Mouse (Mus musculus) limb, embryonic 10.5 days (tissue): Measurements from ENCODE around the gene Gm45521. TPM values are rescaled to one million over a fixed set of nuclear protein-coding genes. Genes with fewer than 3 reads are reported as not detected.

Experiments
- DNase-seq: peaks from one replicate; pipeline ENCODE4 v3.0.0-alpha.2; 2017; ENCODE audit warnings: low spot score
- H3K27ac ChIP-seq: fragments of 300-500 bp; sonication (generic); 2 replicates; pipeline ENCODE4 v1.5.1; 2016; ENCODE audit warnings: mild to moderate bottlenecking
- H3K27me3 ChIP-seq: fragments of 300-500 bp; sonication (generic); 2 replicates; pipeline ENCODE4 v1.6.1; 2016; ENCODE audit warnings: low read depth, mild to moderate bottlenecking; ENCODE audit not compliant: poor library complexity, severe bottlenecking
- H3K36me3 ChIP-seq: fragments of 300-500 bp; sonication (generic); 2 replicates; pipeline ENCODE4 v1.6.1; 2016; ENCODE audit warnings: mild to moderate bottlenecking, moderate library complexity
- H3K4me1 ChIP-seq: fragments of 300-500 bp; sonication (generic); 2 replicates; pipeline ENCODE4 v1.6.1; 2016
- H3K4me3 ChIP-seq: fragments of 300-500 bp; sonication (generic); 2 replicates; pipeline ENCODE4 v1.5.1; 2016; ENCODE audit warnings: mild to moderate bottlenecking, moderate library complexity
- H3K9me3 ChIP-seq: fragments of 300-500 bp; sonication (generic); replicated peaks from 2 replicates; pipeline ENCODE4 v1.6.1; 2016; ENCODE audit warnings: mild to moderate bottlenecking
- WGBS: fragments of 180-500 bp; shearing (Covaris S2); methylation state at CpG from one replicate; pipeline ENCODE4 v1.1.7; 2016; 5-methylcytosine and 5-hydroxymethylcytosine counted together
- polyA plus RNA-seq: library from polyadenylated mRNA; unstranded; fragments of >200 nt; fragmentation: Nextera tagmentation; extraction: Ambion mirVana; gene quantifications from 2 replicates; pipeline ENCODE4 v1.2.1, GENCODE M21; 2016

The Gm45521 gene
- polyA plus RNA-seq, 1 experiment from 2014 or later: not detected

DNA sequence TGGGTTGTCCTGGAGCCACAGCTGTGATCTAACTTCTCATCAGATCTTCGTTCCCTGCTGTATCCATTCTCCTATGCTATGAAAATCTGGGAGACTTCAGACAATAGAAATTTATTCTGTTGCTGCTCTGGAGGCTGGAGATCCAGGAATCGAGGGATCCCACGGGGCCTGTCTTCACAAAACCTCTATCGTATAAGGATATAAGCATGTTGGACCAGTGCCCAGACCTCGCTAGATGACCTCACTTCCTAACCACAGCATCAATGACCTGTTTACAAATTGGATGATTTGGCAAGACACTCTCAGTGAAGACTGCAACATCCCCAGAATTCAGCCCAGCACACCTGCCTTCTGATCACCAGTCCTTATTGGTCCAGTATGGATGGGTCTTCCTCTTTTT, 4.6 kb downstream of the Gm45521 start:
- Histone ChIP-seq H3K36me3 (no peaks in the 10 kb centered on the region), H3K27me3 (no peaks in the 10 kb centered on the region), H3K27ac (no peak overlapping the region), H3K4me3 (no peak overlapping the region), H3K9me3 (no peaks in the 10 kb centered on the region), H3K4me1 (peaks cover 12% of the 10 kb centered on the region)
- no peak for DNase-seq
- WGBS: 90% methylated on average over 5 of the region's 5 CpGs

DNA sequence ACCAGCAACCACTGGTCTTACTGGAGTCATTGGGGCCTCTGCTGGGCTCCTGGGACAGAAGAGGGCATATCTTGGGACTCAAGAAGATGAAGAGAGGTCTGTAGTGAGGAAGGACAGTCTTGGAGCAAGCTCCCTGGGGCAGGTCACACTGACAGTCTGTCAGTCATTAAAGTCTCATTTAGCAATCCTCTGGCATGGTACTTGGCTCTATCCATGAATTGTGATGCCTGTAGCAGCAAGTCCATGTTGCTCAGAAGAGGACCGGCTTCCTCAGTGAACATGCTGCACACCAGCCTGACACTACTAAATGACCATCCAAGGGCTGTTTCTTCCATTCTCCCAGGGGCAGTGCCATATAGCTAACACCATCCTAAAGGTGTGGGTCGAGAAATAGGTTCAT, 5.5 kb downstream of the Gm45521 start:
- peaks cover 4% of the 10 kb centered on the region; the same call in 1 of the 2 replicates for H3K4me1 ChIP-seq
- no peaks in the 10 kb centered on the region for H3K9me3 ChIP-seq
- H3K27ac ChIP-seq: no peak overlapping the region
- H3K4me3 ChIP-seq: no peak overlapping the region
- H3K27me3 ChIP-seq: no peaks in the 10 kb centered on the region
- 81% methylated on average over 2 of the region's 2 CpGs for WGBS
- no peaks in the 10 kb centered on the region for H3K36me3 ChIP-seq
- no peak for DNase-seq

DNA sequence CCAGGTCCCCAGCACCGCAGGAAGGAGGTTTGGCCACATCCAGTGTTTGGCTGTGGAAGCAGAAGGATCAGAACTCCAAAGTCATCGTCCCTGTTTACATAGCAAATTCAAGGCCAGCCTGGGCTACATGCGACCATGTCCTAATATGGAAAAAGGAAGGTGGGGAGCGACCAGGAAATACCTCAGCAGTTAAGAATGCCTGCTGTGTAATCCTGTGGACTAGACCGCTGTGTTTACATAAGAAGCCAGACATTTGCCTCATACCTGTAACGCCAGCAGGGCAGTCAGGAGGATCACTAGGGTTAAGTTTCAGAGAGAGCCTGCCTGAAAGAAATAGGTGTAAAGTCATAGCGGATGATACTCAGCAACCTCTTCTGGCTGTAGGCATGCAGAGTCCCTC, 6.1 kb downstream of the Gm45521 start:
- WGBS: 69% methylated on average over 7 of the region's 7 CpGs

DNA sequence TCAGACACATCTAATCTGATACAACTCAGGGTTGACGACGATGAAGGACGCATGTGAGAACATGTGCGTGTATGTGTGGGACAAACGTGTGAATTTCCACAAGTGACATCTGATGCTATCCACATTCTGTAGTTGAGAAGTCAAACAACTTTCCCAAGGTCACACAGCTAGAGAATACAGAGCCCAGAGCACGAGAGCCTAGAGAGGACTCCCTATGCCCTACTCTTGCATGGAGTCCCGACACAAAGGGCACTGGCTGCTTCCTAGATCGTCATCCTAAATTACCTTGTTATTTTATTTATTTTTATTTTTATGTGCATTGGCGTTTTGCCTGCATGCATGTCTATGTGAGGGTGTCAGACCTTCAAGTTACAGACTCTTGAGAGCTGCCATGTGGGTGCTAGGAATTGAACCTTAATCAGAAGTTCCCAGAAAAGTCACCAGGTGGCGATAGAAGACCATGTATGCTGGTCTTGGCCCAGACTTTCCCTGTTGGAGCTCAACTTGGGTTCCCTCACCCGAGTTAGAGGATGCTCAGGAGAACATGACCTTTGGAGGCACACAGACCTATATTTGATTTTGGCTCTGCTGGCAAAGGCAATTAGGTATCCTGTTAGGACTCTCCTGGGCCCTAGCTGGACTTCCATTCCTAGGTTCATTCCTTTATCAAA, 7.3 kb downstream of the Gm45521 start:
- Histone ChIP-seq H3K9me3 (no peaks in the 10 kb centered on the region), H3K27ac (no peak overlapping the region), H3K36me3 (no peaks in the 10 kb centered on the region), H3K4me3 (no peak overlapping the region), H3K27me3 (no peaks in the 10 kb centered on the region), H3K4me1 (peaks cover 4% of the 10 kb centered on the region; the same call in 1 of the 2 replicates)
- DNase-seq: peak; percentile 73
- WGBS: 54% methylated on average over 11 of the region's 11 CpGs

More for the DNA sequence above, 6.1 kb downstream of the Gm45521 start:
- H3K4me3 ChIP-seq: no peak overlapping the region
- H3K27ac ChIP-seq: no peak overlapping the region; the same call in 1 of the 2 replicates
- no peaks in the 10 kb centered on the region for H3K36me3 ChIP-seq
- no peak for DNase-seq
- H3K4me1 ChIP-seq: peaks cover 4% of the 10 kb centered on the region; the same call in 1 of the 2 replicates
- H3K27me3 ChIP-seq: no peaks in the 10 kb centered on the region
- H3K9me3 ChIP-seq: no peaks in the 10 kb centered on the region

DNA sequence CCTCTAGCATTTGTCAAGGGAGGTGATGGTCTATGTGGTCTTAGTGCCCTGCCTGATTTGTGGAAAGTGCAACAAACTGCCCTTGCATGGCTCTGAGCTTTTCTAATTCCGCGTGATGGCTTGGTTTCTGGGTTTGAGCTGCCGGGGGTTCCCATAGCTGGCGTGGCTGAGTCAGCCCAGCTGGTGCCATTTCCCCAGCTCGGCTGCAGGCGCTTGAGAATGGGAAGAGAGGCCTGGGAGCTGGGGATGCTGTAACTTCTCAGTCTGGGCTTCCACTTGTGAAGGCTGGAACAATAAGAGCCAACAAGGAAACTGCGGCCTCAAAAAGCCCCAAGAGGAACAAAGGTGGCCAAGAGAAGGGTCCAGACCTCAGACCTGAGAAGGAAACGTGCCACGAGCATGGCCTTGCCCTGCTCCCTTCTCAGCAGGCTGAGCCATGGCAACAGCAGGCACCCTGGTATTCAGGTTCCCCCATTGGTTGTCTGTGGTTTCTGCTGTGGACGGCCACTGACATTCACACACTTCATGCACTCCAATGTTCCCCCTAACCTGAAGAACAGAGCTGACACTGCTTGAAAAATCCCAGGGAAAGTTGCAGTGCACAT, 14.9 kb downstream of the Gm45521 start:
- H3K9me3 ChIP-seq: no peaks in the 10 kb centered on the region
- H3K36me3 ChIP-seq: no peaks in the 10 kb centered on the region
- 76% methylated on average over 10 of the region's 10 CpGs for WGBS
- H3K27me3 ChIP-seq: no peaks in the 10 kb centered on the region
- H3K27ac ChIP-seq: no peak overlapping the region
- peaks cover 3% of the 10 kb centered on the region; the same call in 1 of the 2 replicates for H3K4me1 ChIP-seq
- DNase-seq: no peak
- no peak overlapping the region for H3K4me3 ChIP-seq

DNA sequence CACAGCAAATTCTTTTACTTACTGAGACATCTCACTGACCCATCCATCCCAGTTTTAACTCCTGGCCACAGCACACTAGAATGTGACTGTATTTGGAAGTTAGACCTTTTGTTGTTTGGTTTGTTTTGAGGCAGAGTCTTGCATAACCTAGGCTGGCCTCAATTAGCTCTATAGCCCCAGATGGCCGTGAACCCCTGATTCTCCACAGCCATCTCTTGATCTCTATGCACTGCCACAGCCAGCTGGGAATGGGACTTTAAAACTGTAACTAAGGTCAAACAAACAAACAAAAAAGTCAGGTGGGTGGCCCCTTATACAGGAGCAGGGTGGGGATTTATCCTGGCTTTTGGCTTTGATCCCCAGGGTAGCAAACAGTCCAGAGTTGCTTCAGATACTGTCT, 17.6 kb downstream of the Gm45521 start:
- Histone ChIP-seq H3K9me3 (no peaks in the 10 kb centered on the region), H3K27me3 (no peaks in the 10 kb centered on the region), H3K4me3 (no peak overlapping the region), H3K27ac (no peak overlapping the region), H3K36me3 (no peaks in the 10 kb centered on the region), H3K4me1 (peaks cover 3% of the 10 kb centered on the region; the same call in 1 of the 2 replicates)
- 93% methylated on average over 1 of the region's 1 CpGs for WGBS
- DNase-seq: no peak

DNA sequence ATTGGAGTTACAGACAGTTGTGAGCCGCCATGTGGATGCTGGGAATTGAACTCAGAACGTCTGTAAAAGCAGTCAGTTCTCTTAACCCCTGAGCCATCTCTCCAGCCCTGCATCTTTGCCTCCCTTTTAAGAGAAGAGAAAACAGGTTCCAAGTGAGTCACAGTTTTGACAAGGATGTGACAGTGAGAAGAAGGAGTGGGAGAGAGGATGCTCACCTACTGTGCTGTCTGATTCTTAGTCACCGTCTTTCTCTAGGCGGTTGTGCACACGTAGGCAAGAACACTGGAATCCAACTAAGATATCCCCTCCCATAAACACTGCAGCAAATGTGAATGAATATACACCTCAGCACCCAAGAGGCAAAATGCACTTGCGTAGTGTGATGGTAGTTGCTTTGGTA, 18.1 kb downstream of the Gm45521 start:
- H3K27ac ChIP-seq: no peak overlapping the region
- H3K36me3 ChIP-seq: no peaks in the 10 kb centered on the region
- peaks cover 3% of the 10 kb centered on the region; the same call in 1 of the 2 replicates for H3K4me1 ChIP-seq
- no peaks in the 10 kb centered on the region for H3K27me3 ChIP-seq
- no peak for DNase-seq
- H3K9me3 ChIP-seq: no peaks in the 10 kb centered on the region
- 88% methylated on average over 6 of the region's 6 CpGs for WGBS
- no peak overlapping the region for H3K4me3 ChIP-seq

DNA sequence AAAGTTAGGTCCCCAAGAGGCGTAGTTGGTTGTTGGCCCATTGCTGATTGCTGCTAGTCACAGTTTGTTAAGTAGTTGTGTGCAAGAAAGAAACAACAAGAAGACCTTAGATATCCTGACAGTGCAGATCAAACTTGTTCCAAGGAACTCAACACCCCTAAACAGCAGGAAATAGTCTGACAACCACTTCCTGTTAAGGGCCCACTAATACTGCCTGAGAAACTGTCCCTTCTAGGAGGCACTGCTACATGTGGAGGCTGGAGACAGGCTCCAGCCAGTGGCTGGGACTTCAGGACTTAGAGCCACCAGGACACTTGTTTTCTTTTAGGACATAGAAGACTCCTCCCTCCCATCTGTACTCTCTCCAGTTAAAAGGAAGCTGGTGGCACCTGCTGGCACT, 20.4 kb downstream of the Gm45521 start:
- no peaks in the 10 kb centered on the region for H3K4me1 ChIP-seq
- H3K4me3 ChIP-seq: no peak overlapping the region
- no peaks in the 10 kb centered on the region for H3K9me3 ChIP-seq
- H3K27me3 ChIP-seq: no peaks in the 10 kb centered on the region
- 97% methylated on average over 1 of the region's 1 CpGs for WGBS
- H3K36me3 ChIP-seq: no peaks in the 10 kb centered on the region
- no peak for DNase-seq
- H3K27ac ChIP-seq: no peak overlapping the region

DNA sequence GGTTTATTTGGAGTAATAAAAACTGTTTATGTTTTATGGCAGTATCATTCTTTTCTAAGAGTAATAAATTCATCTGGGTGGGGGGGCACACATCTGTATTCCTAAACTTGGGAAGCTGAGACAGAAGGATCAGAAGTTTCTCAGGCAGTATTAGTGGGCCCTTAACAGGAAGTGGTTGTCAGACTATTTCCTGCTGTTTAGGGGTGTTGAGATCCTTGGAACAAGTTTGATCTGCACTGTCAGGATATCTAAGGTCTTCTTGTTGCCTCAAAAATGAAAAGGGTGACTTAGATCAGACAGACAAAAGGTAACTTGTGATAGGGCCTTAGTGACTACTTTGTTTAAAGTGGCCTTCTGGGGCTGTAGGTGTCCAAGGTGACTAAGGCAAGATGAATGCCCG, 21.1 kb downstream of the Gm45521 start:
- Histone ChIP-seq H3K4me3 (no peak overlapping the region), H3K9me3 (no peaks in the 10 kb centered on the region), H3K36me3 (no peaks in the 10 kb centered on the region), H3K4me1 (no peaks in the 10 kb centered on the region), H3K27ac (no peak overlapping the region), H3K27me3 (no peaks in the 10 kb centered on the region)
- DNase-seq: no peak
- WGBS: 97% methylated on average over 1 of the region's 1 CpGs

DNA sequence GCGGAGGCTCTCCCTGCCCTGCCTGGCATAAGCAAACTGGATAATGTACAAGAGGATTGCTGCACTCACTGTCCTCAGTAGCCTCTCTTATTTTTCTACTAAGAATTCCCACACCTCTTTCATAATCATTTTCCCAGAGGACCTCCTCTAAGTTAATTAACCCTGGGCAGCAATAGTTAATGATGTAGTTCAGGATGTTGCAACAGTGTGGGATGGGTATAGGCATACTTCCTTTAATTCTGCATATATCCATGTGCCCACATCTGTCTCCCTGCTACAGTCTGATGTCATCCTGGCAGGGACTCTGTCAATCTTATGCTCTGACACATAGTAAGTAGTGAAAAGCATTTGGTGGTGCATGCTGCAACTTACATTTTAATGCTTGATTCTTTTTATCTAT, 24.1 kb downstream of the Gm45521 start:
- Histone ChIP-seq H3K4me3 (no peak overlapping the region), H3K27me3 (no peaks in the 10 kb centered on the region), H3K4me1 (no peaks in the 10 kb centered on the region), H3K9me3 (no peaks in the 10 kb centered on the region), H3K36me3 (no peaks in the 10 kb centered on the region), H3K27ac (no peak overlapping the region)
- no peak for DNase-seq
- WGBS: 94% methylated on average over 1 of the region's 1 CpGs

DNA sequence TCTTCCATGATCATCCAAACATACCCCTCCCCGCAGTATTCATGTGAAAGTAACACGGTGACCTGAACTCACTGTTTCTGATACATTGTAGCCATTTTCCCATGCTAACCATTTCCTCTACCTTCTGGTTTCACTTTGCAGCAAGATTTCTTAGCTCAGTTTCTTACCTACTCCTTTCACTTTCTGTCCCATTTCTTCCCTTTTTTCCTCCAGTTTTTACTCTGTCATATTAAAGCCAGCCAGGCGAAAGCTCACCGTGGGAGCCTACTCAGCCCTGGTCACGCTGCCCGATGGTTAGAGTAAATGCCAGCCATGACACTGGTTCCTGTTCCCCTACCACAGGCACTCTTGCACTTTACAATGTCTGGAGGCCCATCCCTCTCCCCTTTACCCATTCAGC, 29.8 kb downstream of the Gm45521 start:
- Histone ChIP-seq H3K27me3 (no peaks in the 10 kb centered on the region), H3K4me1 (no peaks in the 10 kb centered on the region), H3K36me3 (no peaks in the 10 kb centered on the region), H3K4me3 (no peak overlapping the region), H3K9me3 (no peaks in the 10 kb centered on the region), H3K27ac (no peak overlapping the region)
- no peak for DNase-seq
- WGBS: 92% methylated on average over 6 of the region's 6 CpGs

DNA sequence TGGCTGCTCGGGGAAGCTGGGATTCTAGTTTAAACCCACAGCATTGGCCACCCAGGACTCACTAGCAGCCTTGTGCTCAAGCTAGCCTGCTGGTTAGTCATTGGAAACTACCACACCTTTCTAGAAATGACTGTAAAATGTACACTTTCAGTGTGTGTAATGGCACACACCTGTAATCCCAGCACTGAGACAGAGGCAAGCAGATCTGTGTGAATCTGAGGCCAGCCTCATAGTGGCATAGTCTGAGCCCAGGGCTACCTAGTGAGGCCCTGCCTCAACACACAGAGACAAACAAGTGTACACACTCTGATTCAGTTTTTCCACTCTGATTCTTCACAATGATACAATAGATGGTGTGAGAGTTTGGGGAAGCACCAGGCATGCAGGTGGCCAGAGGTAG, 32.3 kb downstream of the Gm45521 start:
- H3K27ac ChIP-seq: no peak overlapping the region
- H3K36me3 ChIP-seq: no peaks in the 10 kb centered on the region
- no peaks in the 10 kb centered on the region for H3K9me3 ChIP-seq
- 68% methylated on average over 1 of the region's 1 CpGs for WGBS
- H3K4me1 ChIP-seq: no peaks in the 10 kb centered on the region
- H3K27me3 ChIP-seq: 0 out of 2 replicates have a peak, but pooled peaks cover 5% of the 10 kb centered on the region
- no peak overlapping the region for H3K4me3 ChIP-seq
- no peak for DNase-seq

DNA sequence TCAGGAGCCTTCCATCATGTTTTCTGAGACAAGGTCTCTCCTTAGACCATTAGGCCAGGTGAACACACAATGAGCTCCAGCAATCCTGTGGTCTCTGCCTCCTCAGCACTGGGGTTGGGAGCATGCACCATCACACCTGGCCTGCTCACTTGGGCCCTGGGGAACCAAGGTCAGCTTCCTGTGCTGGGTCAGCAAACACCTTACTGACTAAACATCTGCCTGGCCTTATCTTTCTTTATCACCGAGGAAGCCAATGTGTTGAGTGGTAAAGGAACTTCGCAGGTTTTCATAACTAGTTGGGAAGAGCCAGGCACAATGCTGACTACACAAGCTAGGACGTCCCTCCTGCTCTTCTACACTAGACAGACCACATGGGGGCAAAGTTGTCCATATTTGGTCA, 32.9 kb downstream of the Gm45521 start:
- 0 out of 2 replicates have a peak, but pooled peaks cover 5% of the 10 kb centered on the region for H3K27me3 ChIP-seq
- H3K27ac ChIP-seq: no peak overlapping the region
- H3K4me3 ChIP-seq: no peak overlapping the region
- H3K9me3 ChIP-seq: no peaks in the 10 kb centered on the region
- no peaks in the 10 kb centered on the region for H3K4me1 ChIP-seq
- no peak for DNase-seq
- H3K36me3 ChIP-seq: no peaks in the 10 kb centered on the region
- 75% methylated on average over 3 of the region's 3 CpGs for WGBS
